Mouse (Mus musculus): ENCODE data around the gene Sh3bgrl. TPM values are rescaled to one million over a fixed set of nuclear protein-coding genes. Genes with fewer than 3 reads are reported as not detected.

The Sh3bgrl gene
- total RNA-seq, 2 experiments from 2014 or later, result 101 to 137 TPM

GRCm38 (mm10) chrX:109196468-109196867, 101.3 kb downstream of the Sh3bgrl start, which contains the start of gene Gm6377:
Gene Gm6377, plus strand, starts transcription at chrX:109196756.
- ATAC-seq (replicated peaks; ENCODE audit: low FRiP score, low TSS enrichment, poor library complexity, severe bottlenecking), result no peak

GRCm38 (mm10) chrX:109207843-109208242, 112.7 kb downstream of the Sh3bgrl start:
- no peak for ATAC-seq (replicated peaks; ENCODE audit: low FRiP score, low TSS enrichment, poor library complexity, severe bottlenecking)

GRCm38 (mm10) chrX:109228720-109229119, 133.6 kb downstream of the Sh3bgrl start:
- no peak for ATAC-seq (replicated peaks; ENCODE audit: low FRiP score, low TSS enrichment, poor library complexity, severe bottlenecking)

- ATAC-seq (replicated peaks; ENCODE audit: low FRiP score, low TSS enrichment, poor library complexity, severe bottlenecking), result no peak
These were observed 140.3 kb downstream of the Sh3bgrl start for GRCm38 (mm10) chrX:109235383-109236036.

- ATAC-seq (replicated peaks; ENCODE audit: low FRiP score, low TSS enrichment, poor library complexity, severe bottlenecking), result no peak
These were observed 143.0 kb downstream of the Sh3bgrl start for GRCm38 (mm10) chrX:109238163-109238562.

Other genes starting within 250 kb of the Sh3bgrl start
- 81.0 and 104 TPM in 2 replicates for gene Hmgn5, start 82.0 kb upstream of the Sh3bgrl start, total RNA-seq (2014; fragmentation: Nextera tagmentation)
- 94.9 and 102 TPM in 2 replicates for gene Hmgn5, start 82.0 kb upstream of the Sh3bgrl start, total RNA-seq (2017)
- not detected in 2 replicates for gene Gm6377, start 101.4 kb downstream of the Sh3bgrl start, total RNA-seq (2014; fragmentation: Nextera tagmentation)
- gene Gm6377, start 101.4 kb downstream of the Sh3bgrl start, total RNA-seq (2017), result 3.4 TPM in 1 of 2 replicates, not detected in the other

All from megakaryocyte-erythroid progenitor cell, adult 5-6 weeks (primary cell).